Mouse (Mus musculus): ENCODE measurements at regions not wholly inside any gene's neighbourhood (a gene's known extent, or its start where the extent isn't known, plus 50 kb on each side); places are given as distances from the start of the nearest gene placed in this dataset.

GRCm38 (mm10) chr4:33799110-33799509, 125.3 kb upstream of the Cnr1 start:
- TF ChIP-seq CTCF (IDR thresholded peaks at IDR 0.05; ENCODE audit: extremely low read depth, insufficient read depth, insufficient read length, insufficient replicate concordance) (no peak), POLR2A (IDR thresholded peaks at IDR 0.05; ENCODE audit: low read depth, low read length) (no peak)

All from spleen, adult 2 months (tissue).